Mouse (Mus musculus) kidney, embryonic 15.5 days (tissue): Measurements from ENCODE around the gene Dyrk3. TPM values are rescaled to one million over a fixed set of nuclear protein-coding genes. Genes with fewer than 3 reads are reported as not detected.
A peak's percentile ranks its signal among the peaks of the same experiment; 100 is the strongest.

Experiments used
- ATAC-seq: fragments of 200-750 bp; cut with Nextera tagmentation; replicated peaks from 2 replicates; pipeline ENCODE4 v1.8.0; 2017; ENCODE audit warnings: moderate TSS enrichment; ENCODE audit not compliant: low FRiP score
- H3K27ac ChIP-seq: fragments of 300-500 bp; sonication (generic); 2 replicates; pipeline ENCODE4 v1.5.1; 2015; ENCODE audit warnings: mild to moderate bottlenecking, inconsistent platforms
- H3K27me3 ChIP-seq: fragments of 300-500 bp; sonication (generic); 2 replicates; pipeline ENCODE4 v1.6.1; 2015; ENCODE audit warnings: inconsistent platforms
- H3K36me3 ChIP-seq: fragments of 300-500 bp; sonication (generic); 2 replicates; pipeline ENCODE4 v1.6.1; 2015; ENCODE audit warnings: inconsistent platforms
- H3K4me1 ChIP-seq: fragments of 300-500 bp; sonication (generic); 2 replicates; pipeline ENCODE4 v1.6.1; 2015; ENCODE audit warnings: inconsistent platforms
- H3K4me2 ChIP-seq: fragments of 300-500 bp; sonication (generic); 2 replicates; pipeline ENCODE4 v1.6.1; 2015; ENCODE audit warnings: moderate library complexity, mild to moderate bottlenecking, inconsistent platforms
- H3K4me3 ChIP-seq: fragments of 300-500 bp; sonication (generic); replicated peaks from 2 replicates; pipeline ENCODE4 v1.5.1; 2015; ENCODE audit warnings: mild to moderate bottlenecking, inconsistent platforms
- H3K9ac ChIP-seq: fragments of 300-500 bp; sonication (generic); 2 replicates; pipeline ENCODE4 v1.6.1; 2015; ENCODE audit warnings: mild to moderate bottlenecking, inconsistent platforms
- H3K9me3 ChIP-seq: fragments of 300-500 bp; sonication (generic); replicated peaks from 2 replicates; pipeline ENCODE4 v1.6.1; 2016; ENCODE audit warnings: inconsistent platforms
- WGBS: fragments of 180-500 bp; shearing (Covaris S2); methylation state at CpG from one replicate; pipeline ENCODE4 v1.1.7; 2015; ENCODE audit warnings: mixed read lengths; 5-methylcytosine and 5-hydroxymethylcytosine counted together
- polyA plus RNA-seq: library from polyadenylated mRNA; unstranded; fragments of >200 nt; fragmentation: Nextera tagmentation; extraction: Ambion mirVana; gene quantifications from 2 replicates; pipeline ENCODE4 v1.2.1, GENCODE M21; 2015

Dyrk3 gene
- 5.2 and 6.8 TPM in 2 replicates for polyA plus RNA-seq

DNA sequence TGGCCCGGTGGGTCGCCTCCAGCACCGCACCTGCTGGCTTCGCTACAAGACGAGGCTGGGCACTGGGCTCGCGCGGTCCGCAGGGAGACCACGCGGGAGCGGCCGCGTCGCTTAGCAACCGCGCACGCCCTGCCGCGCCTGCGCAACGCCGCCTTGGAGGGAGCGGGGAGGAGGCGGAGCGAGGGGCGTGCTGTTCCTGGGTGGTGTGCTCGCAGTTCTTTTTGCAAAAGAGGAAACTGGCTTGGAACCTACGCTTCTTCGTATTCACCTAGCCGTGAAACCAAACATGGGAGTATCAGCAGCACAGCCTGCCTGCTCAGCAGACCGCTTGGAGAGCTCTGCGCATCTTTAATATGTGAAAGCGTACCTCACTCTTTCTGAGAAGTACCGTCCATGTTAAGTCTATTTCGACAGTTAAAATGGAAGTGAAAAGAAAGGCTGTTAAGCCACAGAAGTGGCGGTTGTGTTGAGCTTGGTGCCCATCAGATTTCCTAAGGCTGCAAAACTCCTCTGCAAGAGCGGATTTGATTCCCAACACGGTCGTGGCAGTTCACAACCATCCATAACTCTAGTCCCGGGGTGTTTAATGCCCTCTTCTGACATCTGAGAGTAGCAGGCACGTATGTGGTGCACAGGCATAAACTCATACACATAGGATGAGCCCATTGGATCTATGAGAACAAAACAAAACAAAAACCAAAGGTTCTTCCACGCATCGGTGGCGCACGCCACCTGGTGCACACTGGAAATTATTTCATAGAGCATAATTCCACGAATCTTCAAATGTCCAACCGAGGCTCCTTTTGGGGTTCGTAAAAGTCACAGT, at the start of gene Dyrk3:
Gene Dyrk3 (minus strand): TSS at position 150 of the 826 bp plus-strand sequence.
- peak; percentile 99 for ATAC-seq
- no peaks in the 10 kb centered on the region for H3K9me3 ChIP-seq
- peak within 1 kb of the TSS; percentile 92 for H3K4me2 ChIP-seq
- peak within 1 kb of the TSS; percentile 94 for H3K27ac ChIP-seq
- H3K4me1 ChIP-seq, result peaks cover 30% of the 10 kb centered on the region
- H3K36me3 ChIP-seq, result no peaks in the 10 kb centered on the region
- 4% methylated on average over 49 of the region's 49 CpGs for WGBS
- H3K4me3 ChIP-seq, result peak within 1 kb of the TSS; percentile 88
- H3K9ac ChIP-seq, result peak within 1 kb of the TSS; percentile 66
- H3K27me3 ChIP-seq, result no peaks in the 10 kb centered on the region

DNA sequence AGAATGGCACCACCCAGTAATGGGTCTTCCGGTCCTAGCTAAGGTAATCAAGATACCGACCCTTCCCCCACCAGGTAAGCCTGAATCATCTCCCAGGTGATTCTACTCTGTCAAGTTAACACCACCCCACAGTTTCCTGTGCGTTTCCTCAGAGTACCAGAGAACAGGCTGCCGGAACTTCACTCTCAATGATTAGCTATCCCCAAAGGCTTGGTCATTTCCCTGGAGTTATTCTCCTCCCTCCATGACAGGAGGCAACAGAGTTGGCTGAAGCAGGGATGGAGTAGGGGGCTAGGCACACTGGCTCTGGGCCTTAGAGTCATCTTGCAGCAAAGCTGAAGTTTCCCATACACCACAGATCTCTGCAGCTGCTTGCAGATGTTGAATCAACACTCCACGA, 49.7 kb upstream of the Dyrk3 start:
- H3K4me2 ChIP-seq, result no peak overlapping the region
- no peak overlapping the region for H3K27ac ChIP-seq
- no peak overlapping the region for H3K9ac ChIP-seq
- WGBS, result 84% methylated on average over 5 of the region's 5 CpGs
- peaks cover 3% of the 10 kb centered on the region; the same call in 1 of the 2 replicates for H3K4me1 ChIP-seq
- H3K9me3 ChIP-seq, result no peaks in the 10 kb centered on the region
- H3K4me3 ChIP-seq, result no peak overlapping the region
- peak; percentile 43; the same call in 1 of the 2 replicates for ATAC-seq
- H3K27me3 ChIP-seq, result no peaks in the 10 kb centered on the region
- no peaks in the 10 kb centered on the region for H3K36me3 ChIP-seq

DNA sequence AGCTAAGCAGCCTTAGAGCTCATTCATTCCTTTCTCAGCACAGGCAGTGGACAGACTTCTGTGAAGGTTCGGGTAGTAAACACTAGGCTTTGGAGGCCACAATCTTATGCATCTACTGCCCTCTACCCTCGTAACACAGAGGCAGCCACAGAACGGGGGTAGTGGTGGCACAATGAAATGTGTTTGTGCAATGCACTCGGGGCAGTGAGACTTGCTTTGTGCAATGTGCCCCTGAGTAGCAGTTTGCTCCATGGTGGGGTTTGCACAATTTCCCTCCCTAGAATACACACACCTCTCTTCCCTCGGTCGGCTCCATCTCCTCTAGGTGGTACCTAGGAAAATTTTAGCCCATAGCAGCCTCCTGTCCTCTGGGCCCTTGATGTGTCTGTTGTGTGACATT, 48.9 kb upstream of the Dyrk3 start:
- WGBS, result 69% methylated on average over 6 of the region's 6 CpGs
- H3K27ac ChIP-seq, result no peak overlapping the region
- H3K4me1 ChIP-seq, result peaks cover 3% of the 10 kb centered on the region; the same call in 1 of the 2 replicates
- H3K9me3 ChIP-seq, result no peaks in the 10 kb centered on the region
- no peaks in the 10 kb centered on the region for H3K27me3 ChIP-seq
- ATAC-seq, result no peak
- H3K4me2 ChIP-seq, result no peak overlapping the region
- H3K36me3 ChIP-seq, result no peaks in the 10 kb centered on the region
- H3K9ac ChIP-seq, result no peak overlapping the region
- H3K4me3 ChIP-seq, result no peak overlapping the region

DNA sequence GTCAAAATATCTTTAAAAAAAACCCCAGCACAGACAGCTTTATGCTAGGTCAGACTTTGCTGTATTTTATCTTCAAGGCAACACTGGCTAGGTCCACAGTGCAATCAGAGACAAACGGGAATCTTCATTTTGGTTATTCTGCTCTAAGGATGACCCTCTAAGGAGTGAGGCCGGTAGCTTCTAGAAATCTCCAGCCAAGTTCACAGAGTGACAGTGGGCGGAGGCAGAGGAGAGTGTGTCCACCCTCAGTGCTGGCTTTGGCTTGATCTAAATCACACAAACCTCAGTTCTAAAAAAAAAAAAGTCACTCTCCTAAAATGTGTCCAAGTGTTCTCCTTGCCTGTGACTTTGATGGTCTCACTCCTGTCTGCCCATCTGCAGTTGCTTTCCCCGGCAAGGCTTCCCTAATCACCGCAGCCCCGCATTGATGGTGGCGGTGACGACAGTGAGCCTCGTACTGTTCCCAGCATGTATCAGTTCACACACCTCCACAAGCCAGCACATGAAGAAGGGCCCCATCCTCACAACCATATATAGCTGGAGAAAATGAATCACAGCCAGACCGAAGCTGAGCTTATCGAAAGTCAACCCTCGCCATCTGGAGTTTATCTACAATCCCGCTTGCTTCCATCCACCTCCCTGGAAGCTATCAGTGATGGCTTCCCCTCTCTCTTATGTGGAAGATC, 47.8 kb upstream of the Dyrk3 start:
- Histone ChIP-seq H3K9me3 (no peaks in the 10 kb centered on the region), H3K27me3 (no peaks in the 10 kb centered on the region), H3K4me1 (peaks cover 3% of the 10 kb centered on the region; the same call in 1 of the 2 replicates), H3K4me2 (no peak overlapping the region), H3K36me3 (no peaks in the 10 kb centered on the region), H3K9ac (no peak overlapping the region), H3K27ac (no peak overlapping the region), H3K4me3 (no peak overlapping the region)
- no peak for ATAC-seq
- WGBS, result 80% methylated on average over 13 of the region's 13 CpGs

DNA sequence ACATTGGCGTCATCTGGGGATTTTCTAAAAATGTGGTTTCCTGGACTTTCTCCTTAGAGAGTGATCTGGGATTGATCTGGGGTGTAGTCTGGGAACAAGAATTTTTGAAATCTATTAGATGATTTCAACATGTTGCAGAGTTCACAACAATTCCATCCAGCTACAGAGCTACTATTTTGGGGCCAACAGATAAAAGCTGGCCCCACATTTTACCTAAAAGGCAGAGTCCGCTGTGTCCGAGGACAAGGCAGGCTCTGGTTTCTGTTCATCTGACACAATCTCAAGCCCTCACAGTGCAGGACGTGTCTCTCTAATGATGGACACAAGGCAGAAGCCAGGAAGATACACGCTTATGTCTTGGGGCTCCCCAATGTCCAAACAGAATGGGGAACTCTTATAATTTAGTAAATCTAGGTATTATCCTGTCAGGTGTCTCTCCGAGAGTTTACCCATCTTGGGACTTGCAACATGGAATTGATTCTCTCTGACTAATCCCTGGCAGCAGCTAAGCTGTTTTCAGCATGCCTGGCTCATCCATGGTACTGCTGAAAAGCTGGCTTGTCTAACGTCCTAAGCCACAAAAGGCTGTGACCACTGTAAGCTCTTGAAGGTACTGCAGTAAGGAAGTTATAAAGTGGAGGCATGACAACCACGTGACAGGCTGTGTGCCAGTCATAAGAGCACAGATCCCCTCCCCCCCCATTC, 47.0 kb upstream of the Dyrk3 start:
- Histone ChIP-seq H3K27ac (no peak overlapping the region), H3K27me3 (no peaks in the 10 kb centered on the region), H3K9me3 (no peaks in the 10 kb centered on the region), H3K4me1 (peaks cover 3% of the 10 kb centered on the region; the same call in 1 of the 2 replicates), H3K4me3 (no peak overlapping the region), H3K4me2 (no peak overlapping the region), H3K9ac (no peak overlapping the region), H3K36me3 (no peaks in the 10 kb centered on the region)
- WGBS, result 85% methylated on average over 8 of the region's 8 CpGs
- no peak for ATAC-seq

DNA sequence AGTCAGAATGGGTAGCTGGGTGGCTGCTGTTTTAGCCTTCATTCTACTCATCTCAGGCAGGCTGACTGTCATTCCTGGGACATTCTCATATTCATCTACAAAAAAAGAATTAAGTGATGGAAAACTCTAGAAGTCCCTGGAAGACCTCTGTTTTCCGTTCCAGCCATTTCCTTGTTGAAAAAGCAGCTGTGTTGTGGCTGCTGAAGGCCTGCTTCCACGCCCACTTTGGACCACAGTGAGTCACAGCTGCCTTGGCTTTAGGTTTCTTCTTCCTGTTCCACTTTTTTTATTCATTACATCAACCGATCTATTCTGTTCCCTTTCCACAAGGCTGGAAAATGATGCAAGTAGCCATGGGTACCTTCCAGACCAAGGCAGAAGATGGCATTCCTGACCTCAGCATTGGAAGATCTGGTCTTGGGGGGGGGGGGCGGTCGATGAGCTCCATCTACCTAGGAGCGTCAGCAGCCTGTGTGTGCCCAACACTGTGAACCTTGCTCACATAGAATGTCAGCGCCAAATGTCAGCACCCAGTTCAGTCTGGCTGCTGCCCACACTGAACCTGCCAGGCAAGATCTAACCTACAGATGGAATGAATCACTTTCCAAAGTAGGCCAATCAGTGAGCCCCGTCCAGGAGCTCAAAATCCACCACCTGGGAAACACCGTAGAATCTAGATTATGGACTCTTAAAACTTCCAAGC, 46.3 kb upstream of the Dyrk3 start:
- no peak overlapping the region for H3K4me3 ChIP-seq
- H3K27me3 ChIP-seq, result no peaks in the 10 kb centered on the region
- ATAC-seq, result no peak
- H3K4me1 ChIP-seq, result peaks cover 3% of the 10 kb centered on the region; the same call in 1 of the 2 replicates
- no peak overlapping the region for H3K27ac ChIP-seq
- H3K4me2 ChIP-seq, result no peak overlapping the region
- no peaks in the 10 kb centered on the region for H3K9me3 ChIP-seq
- 85% methylated on average over 9 of the region's 9 CpGs for whole genome bisulfite sequencing
- peaks cover 4% of the 10 kb centered on the region for H3K36me3 ChIP-seq
- H3K9ac ChIP-seq, result no peak overlapping the region

DNA sequence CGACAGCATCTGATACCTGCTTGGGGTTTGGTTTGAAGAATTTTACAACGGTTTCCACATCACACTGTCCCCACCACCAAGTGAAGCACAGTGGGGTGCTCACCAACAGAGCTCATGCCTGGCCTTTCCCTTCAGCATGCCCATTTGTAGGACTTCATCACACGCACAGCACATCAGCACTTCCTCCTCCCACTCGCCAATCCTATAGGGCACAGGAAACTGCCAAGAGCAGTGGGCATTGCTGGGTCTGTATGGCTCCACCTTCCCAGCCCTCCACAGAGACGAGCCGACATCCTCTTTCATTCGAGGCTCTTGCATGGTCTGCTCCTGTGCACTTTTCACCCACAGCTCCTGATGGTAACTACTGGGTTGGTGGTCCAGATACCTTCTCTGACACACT, 45.1 kb upstream of the Dyrk3 start:
- Histone ChIP-seq H3K9me3 (no peaks in the 10 kb centered on the region), H3K9ac (no peak overlapping the region), H3K4me3 (no peak overlapping the region), H3K4me2 (no peak overlapping the region), H3K36me3 (peaks cover 11% of the 10 kb centered on the region), H3K27ac (no peak overlapping the region), H3K4me1 (peaks cover under 1% of the 10 kb centered on the region; the same call in 1 of the 2 replicates), H3K27me3 (no peaks in the 10 kb centered on the region)
- WGBS, result 84% methylated on average over 7 of the region's 7 CpGs
- no peak for ATAC-seq

DNA sequence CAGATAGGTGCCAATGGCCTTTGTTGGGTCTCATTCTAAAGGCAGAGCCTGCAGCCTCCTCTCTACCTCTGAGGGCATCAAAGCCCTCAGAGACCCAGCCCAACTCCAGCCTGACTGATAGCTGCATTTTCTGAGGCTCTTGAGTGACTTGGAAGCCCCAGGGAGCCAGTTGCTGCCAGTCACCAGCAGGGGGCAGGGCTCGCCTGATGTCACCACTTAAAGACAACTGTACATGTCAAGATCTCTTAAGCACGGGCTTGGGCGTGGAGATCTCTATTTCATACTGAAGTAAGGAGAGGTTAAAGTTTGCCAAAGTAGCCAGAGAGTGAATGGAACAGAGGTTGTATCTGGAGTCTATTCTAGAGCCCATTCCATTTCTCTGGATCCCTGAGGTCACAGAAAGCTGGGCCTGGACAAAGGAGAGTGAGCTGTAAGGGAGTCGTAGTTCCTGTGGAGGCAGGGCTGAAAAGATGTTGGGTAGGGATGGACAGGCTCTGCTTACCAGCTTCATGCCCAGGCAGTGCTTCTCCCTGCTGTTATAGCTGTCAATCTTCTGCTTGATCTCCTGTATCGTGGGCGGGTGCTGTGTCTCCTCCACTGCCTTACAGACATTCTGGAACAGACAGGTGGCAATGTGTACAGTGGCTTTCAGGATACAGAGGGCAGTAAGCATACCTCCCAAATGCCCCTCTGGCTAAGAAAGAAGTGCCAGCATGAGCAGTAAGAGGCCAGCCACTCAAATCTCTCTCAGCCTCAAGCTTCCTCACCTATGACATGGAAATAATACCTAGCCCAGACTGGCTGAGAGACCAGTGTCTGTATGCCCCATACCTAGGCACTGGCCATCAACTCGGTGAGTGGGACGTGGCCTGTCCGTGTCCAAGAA, 43.7 kb upstream of the Dyrk3 start:
- peaks cover 25% of the 10 kb centered on the region for H3K36me3 ChIP-seq
- no peak overlapping the region for H3K9ac ChIP-seq
- no peaks in the 10 kb centered on the region for H3K27me3 ChIP-seq
- no peaks in the 10 kb centered on the region for H3K4me1 ChIP-seq
- no peak overlapping the region for H3K4me2 ChIP-seq
- 64% methylated on average over 9 of the region's 9 CpGs for WGBS
- H3K9me3 ChIP-seq, result no peaks in the 10 kb centered on the region
- ATAC-seq, result no peak
- H3K27ac ChIP-seq, result no peak overlapping the region
- H3K4me3 ChIP-seq, result no peak overlapping the region

DNA sequence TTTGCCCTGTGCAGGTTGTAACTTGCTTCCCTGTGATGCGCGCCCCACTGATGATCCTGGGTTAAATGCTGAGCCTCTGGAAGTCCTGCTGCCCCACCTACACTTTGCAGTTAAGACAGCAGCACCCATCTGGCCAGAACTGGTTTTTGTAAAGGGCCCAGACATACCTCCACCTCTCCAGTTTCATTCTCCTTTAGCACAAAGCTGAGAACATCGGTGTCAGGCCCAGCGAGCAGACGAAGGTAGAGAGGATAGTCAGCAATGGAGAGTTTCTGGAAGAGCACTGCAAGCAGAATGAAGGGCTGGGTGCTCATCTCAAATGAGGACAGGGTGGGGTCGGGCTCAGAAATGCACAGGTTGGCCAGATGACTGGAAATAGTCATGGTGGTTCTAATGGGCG, 42.2 kb upstream of the Dyrk3 start:
- 94% methylated on average over 7 of the region's 7 CpGs for WGBS
- Histone ChIP-seq H3K9me3 (no peaks in the 10 kb centered on the region), H3K27ac (no peak overlapping the region), H3K36me3 (peaks cover 40% of the 10 kb centered on the region), H3K9ac (no peak overlapping the region), H3K4me1 (no peaks in the 10 kb centered on the region), H3K4me3 (no peak overlapping the region), H3K27me3 (no peaks in the 10 kb centered on the region), H3K4me2 (no peak overlapping the region)
- ATAC-seq, result no peak

DNA sequence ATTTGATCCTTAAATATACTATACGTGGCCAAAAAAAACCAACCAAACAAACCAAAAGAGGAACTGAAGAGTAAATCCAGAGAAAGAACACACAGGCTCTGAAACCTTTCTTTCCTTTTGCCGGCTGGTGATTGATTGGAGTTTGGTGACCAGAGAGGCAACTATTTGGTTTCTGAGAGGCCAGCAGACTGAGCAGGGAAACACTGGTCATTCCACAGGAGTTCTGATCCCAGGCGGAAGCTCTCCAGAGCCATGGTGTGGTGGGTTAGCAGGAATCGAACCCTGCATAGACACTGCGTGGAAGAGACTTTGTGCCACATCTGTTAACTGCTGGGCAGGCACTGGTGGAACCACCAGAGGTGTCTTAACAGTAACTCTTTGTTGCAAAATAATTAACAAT, 39.9 kb upstream of the Dyrk3 start:
- 79% methylated on average over 5 of the region's 5 CpGs for whole genome bisulfite sequencing
- Histone ChIP-seq H3K9me3 (no peaks in the 10 kb centered on the region), H3K27ac (no peak overlapping the region), H3K4me3 (no peak overlapping the region), H3K27me3 (no peaks in the 10 kb centered on the region), H3K4me1 (no peaks in the 10 kb centered on the region), H3K4me2 (no peak overlapping the region), H3K9ac (no peak overlapping the region), H3K36me3 (peaks cover 63% of the 10 kb centered on the region)
- no peak for ATAC-seq

DNA sequence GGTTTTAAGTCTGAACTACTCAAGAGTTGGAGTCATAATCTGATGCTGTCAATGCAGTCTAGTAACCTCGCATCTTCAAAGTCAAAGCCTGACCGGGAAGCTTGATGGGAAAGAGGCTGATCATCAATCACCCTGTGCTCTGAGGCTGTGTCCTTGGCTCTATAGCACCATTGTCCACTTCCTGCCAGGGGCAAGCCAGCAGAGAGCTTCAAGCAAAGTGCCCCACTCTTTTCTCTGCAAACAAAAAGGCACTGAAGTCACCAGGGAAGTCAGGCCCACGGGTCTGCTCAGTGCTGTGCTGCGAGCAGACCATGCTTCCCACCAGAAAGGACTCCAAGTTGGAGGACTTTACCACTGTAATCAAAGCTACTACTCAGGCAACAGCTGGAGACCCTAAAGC, 39.1 kb upstream of the Dyrk3 start:
- no peak for ATAC-seq
- no peaks in the 10 kb centered on the region for H3K27me3 ChIP-seq
- no peak overlapping the region for H3K4me3 ChIP-seq
- no peak overlapping the region for H3K27ac ChIP-seq
- no peaks in the 10 kb centered on the region for H3K9me3 ChIP-seq
- WGBS, result 76% methylated on average over 4 of the region's 4 CpGs
- no peak overlapping the region for H3K4me2 ChIP-seq
- H3K4me1 ChIP-seq, result no peaks in the 10 kb centered on the region
- peaks cover 71% of the 10 kb centered on the region for H3K36me3 ChIP-seq
- no peak overlapping the region for H3K9ac ChIP-seq
